Mouse (Mus musculus) kidney, postnatal 0 days (tissue): ENCODE results near the gene Pabpc4. TPM values are rescaled to one million over a fixed set of nuclear protein-coding genes. Genes with fewer than 3 reads are reported as not detected.
"Not testable (repeated sequence)": the region's sequence is repeated elsewhere in the genome, so short reads cannot be mapped to it uniquely, and the experiment has no call there.

ENCODE experiments used
- ATAC-seq: fragments of 200-750 bp; cut with Nextera tagmentation; replicated peaks from 2 replicates; pipeline ENCODE4 v1.8.0; 2017; ENCODE audit warnings: low read depth, moderate number of reproducible peaks, moderate TSS enrichment, moderate library complexity; ENCODE audit not compliant: low FRiP score
- DNase-seq: peaks from one replicate; pipeline ENCODE4 v3.0.0-alpha.2; 2016; ENCODE audit warnings: low spot score
- H3K27ac ChIP-seq: fragments of 300-500 bp; sonication (generic); 2 replicates; pipeline ENCODE4 v1.5.1; 2014; ENCODE audit warnings: mild to moderate bottlenecking
- H3K27me3 ChIP-seq: fragments of 300-500 bp; sonication (generic); 2 replicates; pipeline ENCODE4 v1.6.1; 2014; ENCODE audit warnings: low read length, mixed read lengths; ENCODE audit not compliant: insufficient read depth
- H3K36me3 ChIP-seq: fragments of 300-500 bp; sonication (generic); 2 replicates; pipeline ENCODE4 v1.6.1; 2014; ENCODE audit warnings: low read length, mixed read lengths; ENCODE audit not compliant: insufficient read depth
- H3K4me1 ChIP-seq: fragments of 300-500 bp; sonication (generic); replicated peaks from 2 replicates; pipeline ENCODE4 v1.6.1; 2014; ENCODE audit warnings: antibody characterized with exemption, low read length, mixed read lengths; ENCODE audit not compliant: insufficient read depth
- H3K4me2 ChIP-seq: fragments of 300-500 bp; sonication (generic); 2 replicates; pipeline ENCODE4 v1.6.1; 2014; ENCODE audit warnings: mild to moderate bottlenecking, low read length, moderate library complexity, mixed read lengths
- H3K4me3 ChIP-seq: fragments of 300-500 bp; sonication (generic); replicated peaks from 2 replicates; pipeline ENCODE4 v1.5.1; 2014; ENCODE audit warnings: low read depth, low read length
- H3K9ac ChIP-seq: fragments of 300-500 bp; sonication (generic); 2 replicates; pipeline ENCODE4 v1.6.1; 2014; ENCODE audit warnings: low read depth, low read length
- H3K9me3 ChIP-seq: fragments of 300-500 bp; sonication (generic); replicated peaks from 2 replicates; pipeline ENCODE4 v1.6.1; 2016; ENCODE audit warnings: low read length, inconsistent platforms, mixed read lengths
- CTCF ChIP-seq: IDR thresholded peaks from 2 replicates; pipeline ENCODE4 v1.5.1; 2016; ENCODE audit warnings: antibody characterized with exemption, low read depth, mild to moderate bottlenecking, moderate library complexity
- WGBS: fragments of 180-500 bp; shearing (Covaris S2); extraction: QIAGEN DNeasy Blood & Tissue Kit; methylation state at CpG from one replicate; pipeline ENCODE4 v1.1.7; 2014; 5-methylcytosine and 5-hydroxymethylcytosine counted together
- polyA plus RNA-seq: library from polyadenylated mRNA; unstranded; fragments of >200 nt; fragmentation: Nextera tagmentation; extraction: Ambion mirVana; gene quantifications from 2 replicates; pipeline ENCODE4 v1.2.1, GENCODE M21; 2015

Gene Pabpc4
- polyA plus RNA-seq, 1 experiment from 2014 or later: 28.2 TPM

- Histone ChIP-seq H3K36me3 (no peaks in the 10 kb centered on the region), H3K4me3 (no peak overlapping the region), H3K9me3 (no peaks in the 10 kb centered on the region), H3K4me2 (no peak overlapping the region), H3K27me3 (0 out of 2 replicates have a peak, but pooled peaks cover 4% of the 10 kb centered on the region), H3K9ac (no peak overlapping the region), H3K4me1 (no peaks in the 10 kb centered on the region), H3K27ac (no peak overlapping the region)
- ATAC-seq (no peak), DNase-seq (no peak)
- WGBS: 60% methylated on average over 3 of the region's 3 CpGs
- TF ChIP-seq CTCF: no peak
These were observed 63.9 kb downstream of the Pabpc4 start for GRCm38 (mm10) chr4:123326087-123326486.

GRCm38 (mm10) chr4:123327630-123328029, 65.5 kb downstream of the Pabpc4 start:
- no peak for ATAC-seq
- Histone ChIP-seq H3K9ac (no peak overlapping the region), H3K27ac (no peak overlapping the region), H3K36me3 (no peaks in the 10 kb centered on the region), H3K4me3 (no peak overlapping the region), H3K9me3 (no peaks in the 10 kb centered on the region), H3K27me3 (no peaks in the 10 kb centered on the region), H3K4me1 (no peaks in the 10 kb centered on the region), H3K4me2 (no peak overlapping the region)
- no peak for DNase-seq
- TF ChIP-seq CTCF: no peak
- WGBS: 51% methylated on average over 3 of the region's 3 CpGs

GRCm38 (mm10) chr4:123328946-123329345, 66.8 kb downstream of the Pabpc4 start:
- WGBS: 63% methylated on average over 6 of the region's 6 CpGs
- ATAC-seq: no peak
- no peak for TF ChIP-seq CTCF
- no peaks in the 10 kb centered on the region for H3K9me3 ChIP-seq
- no peak overlapping the region for H3K4me3 ChIP-seq
- DNase-seq: no peak
- no peak overlapping the region for H3K4me2 ChIP-seq
- no peak overlapping the region for H3K9ac ChIP-seq
- no peaks in the 10 kb centered on the region for H3K4me1 ChIP-seq
- no peaks in the 10 kb centered on the region for H3K27me3 ChIP-seq
- no peaks in the 10 kb centered on the region for H3K36me3 ChIP-seq
- H3K27ac ChIP-seq: no peak overlapping the region

- no peak overlapping the region for H3K4me3 ChIP-seq
- H3K4me1 ChIP-seq: no peaks in the 10 kb centered on the region
- H3K36me3 ChIP-seq: no peaks in the 10 kb centered on the region
- ATAC-seq: no peak
- no peak overlapping the region for H3K27ac ChIP-seq
- no peak for TF ChIP-seq CTCF
- DNase-seq: no peak
- no peaks in the 10 kb centered on the region for H3K27me3 ChIP-seq
- H3K9ac ChIP-seq: no peak overlapping the region
- 67% methylated on average over 5 of the region's 5 CpGs for WGBS
- no peaks in the 10 kb centered on the region for H3K9me3 ChIP-seq
- no peak overlapping the region for H3K4me2 ChIP-seq
These were observed 69.2 kb downstream of the Pabpc4 start for GRCm38 (mm10) chr4:123331326-123331725.

- not testable (repeated sequence) for H3K9ac ChIP-seq, H3K27ac ChIP-seq, ATAC-seq, H3K27me3 ChIP-seq, H3K4me1 ChIP-seq, H3K9me3 ChIP-seq, DNase-seq, H3K36me3 ChIP-seq, H3K4me2 ChIP-seq, H3K4me3 ChIP-seq
- 67% methylated on average over 1 of the region's 1 CpGs for WGBS
These were observed 69.8 kb downstream of the Pabpc4 start for GRCm38 (mm10) chr4:123331961-123332360.

GRCm38 (mm10) chr4:123333151-123333550, 71.0 kb downstream of the Pabpc4 start:
- H3K27me3 ChIP-seq: no peaks in the 10 kb centered on the region
- H3K36me3 ChIP-seq: no peaks in the 10 kb centered on the region
- no peak overlapping the region for H3K4me3 ChIP-seq
- no peak overlapping the region for H3K9ac ChIP-seq
- WGBS: 96% methylated on average over 4 of the region's 4 CpGs
- DNase-seq: no peak
- no peak for ATAC-seq
- no peak overlapping the region for H3K4me2 ChIP-seq
- no peaks in the 10 kb centered on the region for H3K9me3 ChIP-seq
- H3K4me1 ChIP-seq: no peaks in the 10 kb centered on the region
- no peak overlapping the region for H3K27ac ChIP-seq
- TF ChIP-seq CTCF: no peak

GRCm38 (mm10) chr4:123334177-123334576, 72.0 kb downstream of the Pabpc4 start:
- DNase-seq (no peak), ATAC-seq (no peak)
- Histone ChIP-seq H3K4me2 (no peak overlapping the region), H3K4me3 (no peak overlapping the region), H3K27ac (no peak overlapping the region), H3K9me3 (no peaks in the 10 kb centered on the region), H3K36me3 (no peaks in the 10 kb centered on the region), H3K9ac (no peak overlapping the region), H3K27me3 (no peaks in the 10 kb centered on the region), H3K4me1 (no peaks in the 10 kb centered on the region)
- no peak for TF ChIP-seq CTCF
- 65% methylated on average over 3 of the region's 3 CpGs for WGBS

- H3K9me3 ChIP-seq, H3K27me3 ChIP-seq, H3K36me3 ChIP-seq, H3K4me3 ChIP-seq, ATAC-seq, H3K4me2 ChIP-seq, H3K9ac ChIP-seq, DNase-seq, H3K4me1 ChIP-seq, H3K27ac ChIP-seq: not testable (repeated sequence)
- WGBS: 79% methylated on average over 10 of the region's 10 CpGs
These were observed 73.1 kb downstream of the Pabpc4 start for GRCm38 (mm10) chr4:123335244-123335643.
